Mouse (Mus musculus): ENCODE measurements around the gene Jak1. TPM values are rescaled to one million over a fixed set of nuclear protein-coding genes. Genes with fewer than 3 reads are reported as not detected.
A peak's percentile ranks its signal among the peaks of the same experiment; 100 is the strongest.

Jak1 gene
- polyA plus RNA-seq, 1 experiment from 2014 or later, result 42.3 TPM

DNA sequence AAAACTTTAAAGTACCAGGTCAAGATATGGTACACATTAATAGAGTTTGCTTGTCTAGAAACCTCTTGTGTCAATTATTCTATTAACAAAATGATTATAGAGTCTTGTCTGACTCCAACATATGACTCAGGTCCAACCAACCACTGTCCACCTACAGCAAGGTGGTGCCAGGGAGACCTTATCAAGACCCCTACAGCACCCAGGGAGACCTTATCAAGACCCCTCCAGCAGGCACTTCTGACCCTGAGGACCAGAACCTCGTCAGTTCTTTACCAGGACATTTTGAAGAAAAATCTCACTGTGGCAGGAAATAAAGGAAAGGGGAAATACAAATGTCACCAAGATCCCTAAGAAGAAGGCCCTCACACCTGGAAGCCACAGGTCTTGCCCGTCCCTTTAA lies 18.5 kb downstream of the Jak1 start:
- 81% methylated on average over 2 of the region's 2 CpGs for WGBS
- H3K9me3 ChIP-seq (replicated peaks), result no peaks in the 10 kb centered on the region
- no peaks in the 10 kb centered on the region for H3K4me1 ChIP-seq
- no peaks in the 10 kb centered on the region for H3K36me3 ChIP-seq
- no peak overlapping the region for H3K4me3 ChIP-seq
- no peaks in the 10 kb centered on the region for H3K27me3 ChIP-seq (ENCODE audit: low read depth, poor library complexity, severe bottlenecking)
- no peak overlapping the region for H3K27ac ChIP-seq (replicated peaks)
- DNase-seq (ENCODE audit: low spot score), result no peak

DNA sequence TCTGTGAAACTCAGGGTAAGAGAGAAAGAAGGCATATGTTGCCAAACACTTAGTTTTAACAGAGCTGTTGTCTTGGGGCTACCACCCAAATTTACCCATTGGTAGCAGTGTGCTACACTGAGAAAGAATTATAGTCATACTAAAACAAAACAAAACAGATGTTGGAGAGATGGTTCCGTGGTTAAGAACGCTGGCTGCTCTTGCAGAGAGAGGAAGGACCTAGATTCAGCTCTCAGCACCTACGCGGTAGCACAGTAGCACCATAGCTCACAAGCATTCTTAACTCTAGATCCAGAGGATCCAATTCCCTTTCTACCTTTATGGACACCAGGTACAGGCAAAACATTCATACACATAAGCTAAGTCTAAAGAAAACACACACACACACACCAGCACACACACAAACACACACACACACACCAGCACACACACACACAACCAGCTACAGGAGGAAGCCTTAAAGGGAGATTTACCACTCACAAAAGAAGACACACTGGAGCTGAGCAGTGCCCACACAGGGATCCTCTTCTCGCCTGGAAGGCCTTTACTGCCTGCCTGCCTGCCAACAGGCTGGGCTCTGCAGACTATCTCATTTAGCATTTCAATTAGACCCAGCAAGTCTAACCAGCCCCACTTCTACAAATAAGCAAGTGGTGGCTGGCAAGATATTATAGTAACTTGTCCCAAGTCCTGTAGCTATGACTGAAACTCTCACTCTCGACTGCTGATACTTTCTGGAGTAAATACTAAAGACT lies 20.6 kb downstream of the Jak1 start:
- Histone ChIP-seq H3K9me3 (replicated peaks) (no peaks in the 10 kb centered on the region), H3K27ac (replicated peaks) (no peak overlapping the region), H3K4me1 (0 out of 2 replicates have a peak, but pooled peaks cover 5% of the 10 kb centered on the region), H3K4me3 (no peak overlapping the region), H3K36me3 (no peaks in the 10 kb centered on the region), H3K27me3 (ENCODE audit: low read depth, poor library complexity, severe bottlenecking) (no peaks in the 10 kb centered on the region)
- WGBS, result 75% methylated on average over 6 of the region's 6 CpGs
- no peak for DNase-seq (ENCODE audit: low spot score)

DNA sequence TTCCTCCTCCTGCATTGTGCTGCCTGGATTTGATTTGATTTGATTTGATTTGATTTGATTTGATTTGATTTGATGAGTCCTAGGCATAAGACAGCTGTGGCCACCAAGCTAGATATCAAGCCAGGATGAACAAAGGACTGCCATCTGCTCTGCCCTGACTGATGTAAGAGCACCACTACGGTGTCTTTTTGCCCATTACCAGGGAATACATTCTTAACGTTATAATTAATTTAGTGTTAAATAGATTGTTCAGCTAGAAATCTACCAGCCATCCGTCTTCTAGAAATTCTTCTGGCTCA lies 24.3 kb downstream of the Jak1 start:
- 0 out of 2 replicates have a peak, but pooled peaks cover 5% of the 10 kb centered on the region for H3K4me1 ChIP-seq
- H3K27ac ChIP-seq (replicated peaks), result no peak overlapping the region; the same call in 1 of the 2 replicates
- H3K36me3 ChIP-seq, result no peaks in the 10 kb centered on the region
- no peaks in the 10 kb centered on the region for H3K27me3 ChIP-seq (ENCODE audit: low read depth, poor library complexity, severe bottlenecking)
- 96% methylated on average over 3 of the region's 3 CpGs for WGBS
- H3K4me3 ChIP-seq, result no peak overlapping the region
- no peak for DNase-seq (ENCODE audit: low spot score)
- H3K9me3 ChIP-seq (replicated peaks), result no peaks in the 10 kb centered on the region

DNA sequence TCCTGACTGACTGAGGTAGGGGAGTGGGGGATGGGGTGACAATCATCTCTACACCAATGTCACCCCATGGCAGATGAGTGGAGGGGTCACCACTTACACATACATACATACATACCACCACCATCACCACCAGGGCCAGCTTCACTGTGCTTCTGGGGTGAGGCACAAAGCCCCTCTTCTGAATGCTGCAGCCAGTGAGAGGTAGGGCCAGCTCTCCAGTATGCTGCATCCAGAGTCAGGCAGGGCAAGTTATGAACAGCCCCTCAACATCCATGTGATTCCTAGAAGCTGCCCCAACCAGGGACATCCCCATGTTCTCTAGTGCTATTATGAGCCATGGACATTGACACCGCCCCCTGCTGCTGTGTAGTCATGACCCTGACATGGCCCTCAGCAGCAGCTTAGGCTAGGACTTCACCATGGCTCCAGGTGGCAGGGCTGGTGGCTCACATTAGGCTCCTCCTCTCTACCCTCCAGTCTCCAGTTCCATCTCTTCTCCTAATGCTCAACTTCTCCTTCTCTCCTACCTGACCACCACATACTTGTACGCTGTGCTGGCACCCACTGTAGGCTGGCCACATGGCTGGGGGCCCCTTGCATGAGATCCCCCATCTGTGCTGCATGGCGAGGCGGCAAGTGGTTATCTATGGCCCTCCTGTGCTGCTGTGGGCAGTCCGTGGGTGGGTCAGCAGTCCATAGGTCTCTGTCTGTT lies 24.8 kb downstream of the Jak1 start:
- H3K4me1 ChIP-seq, result 0 out of 2 replicates have a peak, but pooled peaks cover 5% of the 10 kb centered on the region
- H3K36me3 ChIP-seq, result no peaks in the 10 kb centered on the region
- H3K27me3 ChIP-seq (ENCODE audit: low read depth, poor library complexity, severe bottlenecking), result no peaks in the 10 kb centered on the region
- DNase-seq (ENCODE audit: low spot score), result no peak
- H3K4me3 ChIP-seq, result no peak overlapping the region
- peak overlapping the region; percentile 28; the same call in 1 of the 2 replicates for H3K27ac ChIP-seq (replicated peaks)
- no peaks in the 10 kb centered on the region for H3K9me3 ChIP-seq (replicated peaks)
- WGBS, result 90% methylated on average over 5 of the region's 5 CpGs

DNA sequence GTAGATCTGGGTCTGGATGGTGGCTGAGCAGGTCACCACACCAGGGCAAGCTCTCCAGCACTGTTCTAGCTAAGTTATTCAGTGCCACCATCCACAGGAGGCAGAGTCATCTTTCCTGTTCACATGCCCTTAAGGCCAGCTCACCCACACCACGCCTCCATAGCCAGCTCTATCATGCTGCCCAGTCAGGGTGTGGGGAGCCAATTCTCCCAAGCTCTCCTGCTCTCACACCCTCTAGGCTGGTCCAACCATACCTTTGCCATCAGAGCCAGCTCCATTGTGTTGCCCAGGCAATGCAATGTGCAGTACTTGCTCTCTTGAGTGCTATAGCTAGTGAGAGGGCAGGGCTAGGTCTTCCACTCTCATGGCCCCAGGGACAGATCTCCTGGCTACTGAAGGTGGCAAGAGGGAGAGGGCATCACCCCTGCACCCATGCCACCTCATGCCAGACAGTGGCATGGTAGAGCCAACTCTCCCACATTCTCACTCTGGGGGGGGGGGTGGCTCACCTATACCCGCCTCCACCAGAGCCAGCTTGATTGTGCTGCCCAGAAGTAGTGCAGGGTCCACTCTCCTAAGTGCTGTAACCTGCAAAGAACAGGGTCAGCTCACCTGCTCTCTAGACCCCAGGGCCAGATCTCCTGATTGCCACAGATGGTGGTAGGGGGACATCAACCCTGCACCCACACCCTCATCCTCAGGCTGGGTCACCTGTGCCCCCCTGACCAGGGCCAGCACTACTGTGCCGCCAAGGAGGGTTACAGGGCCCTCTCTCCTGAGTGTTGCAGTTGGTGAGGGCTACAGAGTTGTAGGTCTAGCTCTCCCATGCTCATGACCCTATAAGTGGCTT lies 25.5 kb downstream of the Jak1 start:
- H3K4me1 ChIP-seq, result 0 out of 2 replicates have a peak, but pooled peaks cover 5% of the 10 kb centered on the region
- no peaks in the 10 kb centered on the region for H3K9me3 ChIP-seq (replicated peaks)
- no peak for DNase-seq (ENCODE audit: low spot score)
- no peak overlapping the region for H3K27ac ChIP-seq (replicated peaks)
- H3K27me3 ChIP-seq (ENCODE audit: low read depth, poor library complexity, severe bottlenecking), result no peaks in the 10 kb centered on the region
- no peaks in the 10 kb centered on the region for H3K36me3 ChIP-seq
- WGBS, result 85% methylated on average over 3 of the region's 3 CpGs
- H3K4me3 ChIP-seq, result no peak overlapping the region

DNA sequence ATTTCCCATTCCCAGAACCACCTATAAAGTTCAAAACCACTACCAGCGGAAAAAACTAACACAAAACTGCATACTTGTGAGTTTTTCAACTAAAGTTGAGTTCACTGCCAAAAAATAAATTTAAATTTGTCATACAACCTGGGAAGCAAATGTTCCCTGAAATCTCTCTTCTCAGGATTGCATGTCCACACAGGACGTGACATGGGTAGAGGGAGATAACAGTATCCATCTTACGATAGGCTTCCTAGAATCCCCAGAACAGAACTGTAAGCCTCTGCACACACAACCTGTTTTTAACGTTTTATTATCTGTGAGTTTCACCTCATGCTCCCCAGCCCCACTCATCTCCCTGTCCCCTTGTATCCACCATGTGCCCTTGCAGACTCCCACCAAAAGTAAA lies 26.5 kb downstream of the Jak1 start:
- no peak for DNase-seq (ENCODE audit: low spot score)
- Histone ChIP-seq H3K36me3 (no peaks in the 10 kb centered on the region), H3K27me3 (ENCODE audit: low read depth, poor library complexity, severe bottlenecking) (no peaks in the 10 kb centered on the region), H3K4me1 (0 out of 2 replicates have a peak, but pooled peaks cover 5% of the 10 kb centered on the region), H3K4me3 (no peak overlapping the region), H3K27ac (replicated peaks) (no peak overlapping the region), H3K9me3 (replicated peaks) (no peaks in the 10 kb centered on the region)
- 90% methylated on average over 4 of the region's 4 CpGs for WGBS

DNA sequence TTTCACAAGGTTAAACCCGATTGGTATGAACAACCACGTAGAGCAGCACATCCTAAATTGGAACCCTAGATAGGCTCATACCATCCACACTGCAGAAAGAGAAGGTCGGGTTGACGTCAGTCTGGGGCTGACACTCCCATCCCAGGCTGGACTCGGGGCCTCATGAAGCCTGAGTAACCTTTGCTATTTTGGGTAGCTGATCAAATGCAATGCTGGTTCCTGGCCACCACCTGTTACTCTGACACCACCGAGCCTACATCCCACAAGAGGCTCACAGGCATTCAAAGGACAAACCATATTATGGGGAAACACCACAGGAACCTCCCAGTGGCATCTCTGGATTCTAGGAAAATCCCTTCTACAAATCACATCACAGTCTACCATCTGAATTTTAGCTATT lies 28.3 kb downstream of the Jak1 start:
- Histone ChIP-seq H3K27me3 (ENCODE audit: low read depth, poor library complexity, severe bottlenecking) (no peaks in the 10 kb centered on the region), H3K4me3 (no peak overlapping the region), H3K27ac (replicated peaks) (no peak overlapping the region), H3K36me3 (no peaks in the 10 kb centered on the region), H3K9me3 (replicated peaks) (no peaks in the 10 kb centered on the region), H3K4me1 (0 out of 2 replicates have a peak, but pooled peaks cover 5% of the 10 kb centered on the region)
- no peak for DNase-seq (ENCODE audit: low spot score)
- WGBS, result 87% methylated on average over 6 of the region's 6 CpGs

DNA sequence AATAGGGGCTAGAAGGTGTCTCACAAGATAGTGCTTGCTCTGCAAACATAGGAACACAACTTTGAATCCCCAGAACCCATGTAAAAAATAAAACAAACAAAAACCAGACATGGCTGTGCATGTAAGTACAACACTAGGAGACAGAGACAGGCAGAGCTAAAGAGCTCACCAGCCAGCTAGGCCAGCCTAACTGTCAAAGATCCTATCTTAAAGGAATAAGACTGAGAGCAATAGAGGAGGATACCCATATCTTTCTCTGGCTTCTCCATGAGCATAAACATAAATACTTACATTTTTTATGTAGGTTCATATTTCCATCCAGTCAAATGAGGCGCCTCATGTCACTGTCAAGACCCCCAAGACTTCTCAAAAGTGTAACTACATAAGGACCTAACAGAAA lies 29.1 kb downstream of the Jak1 start:
- Histone ChIP-seq H3K9me3 (replicated peaks) (no peaks in the 10 kb centered on the region), H3K27me3 (ENCODE audit: low read depth, poor library complexity, severe bottlenecking) (no peaks in the 10 kb centered on the region), H3K36me3 (no peaks in the 10 kb centered on the region), H3K27ac (replicated peaks) (no peak overlapping the region), H3K4me3 (no peak overlapping the region), H3K4me1 (0 out of 2 replicates have a peak, but pooled peaks cover 5% of the 10 kb centered on the region)
- 97% methylated on average over 1 of the region's 1 CpGs for WGBS
- DNase-seq (ENCODE audit: low spot score), result no peak

DNA sequence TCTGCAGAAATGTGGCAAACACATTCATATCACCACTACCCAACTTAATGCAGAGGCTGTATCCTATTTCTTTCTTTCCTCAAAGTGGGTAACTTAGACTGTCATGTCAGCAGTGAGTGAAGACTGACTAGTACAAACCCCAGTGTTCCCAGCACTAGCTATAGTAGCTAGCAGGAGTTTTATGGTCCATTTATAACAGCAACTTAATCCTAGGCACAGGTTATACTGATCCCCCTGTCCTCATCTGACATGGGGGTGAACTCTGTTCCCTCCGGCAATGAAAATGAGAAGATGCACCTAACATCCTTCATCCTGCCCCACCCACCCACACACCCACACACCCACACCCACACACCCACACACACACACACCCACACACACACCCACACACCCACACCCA lies 30.3 kb downstream of the Jak1 start:
- no peaks in the 10 kb centered on the region for H3K36me3 ChIP-seq
- no peaks in the 10 kb centered on the region for H3K9me3 ChIP-seq (replicated peaks)
- H3K4me3 ChIP-seq, result no peak overlapping the region
- 93% methylated on average over 1 of the region's 1 CpGs for WGBS
- H3K27me3 ChIP-seq (ENCODE audit: low read depth, poor library complexity, severe bottlenecking), result no peaks in the 10 kb centered on the region
- DNase-seq (ENCODE audit: low spot score), result no peak
- no peaks in the 10 kb centered on the region for H3K4me1 ChIP-seq
- no peak overlapping the region for H3K27ac ChIP-seq (replicated peaks)

DNA sequence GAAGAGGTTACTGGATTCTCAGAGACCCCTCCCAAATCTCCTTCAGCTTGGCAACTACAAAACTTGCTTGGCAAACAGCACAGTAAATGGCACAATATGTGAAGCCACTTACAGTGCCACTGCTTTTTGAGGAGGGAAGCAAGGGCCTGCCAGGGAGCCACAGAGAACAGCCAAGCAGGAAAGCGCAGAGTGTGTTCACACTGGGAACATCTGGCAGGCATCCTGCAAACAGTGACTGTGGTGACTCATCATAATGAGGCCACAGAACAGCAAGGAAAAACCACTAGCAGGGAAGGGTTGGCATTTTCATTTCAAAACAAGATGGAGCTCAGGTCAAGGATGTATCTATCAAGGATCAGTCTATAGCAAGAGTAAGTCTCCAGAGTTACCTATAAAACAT lies 30.8 kb downstream of the Jak1 start:
- H3K27ac ChIP-seq (replicated peaks), result no peak overlapping the region
- no peaks in the 10 kb centered on the region for H3K27me3 ChIP-seq (ENCODE audit: low read depth, poor library complexity, severe bottlenecking)
- H3K9me3 ChIP-seq (replicated peaks), result no peaks in the 10 kb centered on the region
- H3K4me1 ChIP-seq, result no peaks in the 10 kb centered on the region
- no peaks in the 10 kb centered on the region for H3K36me3 ChIP-seq
- no peak overlapping the region for H3K4me3 ChIP-seq
- WGBS, result 76% methylated on average over 1 of the region's 1 CpGs
- DNase-seq (ENCODE audit: low spot score), result no peak

DNA sequence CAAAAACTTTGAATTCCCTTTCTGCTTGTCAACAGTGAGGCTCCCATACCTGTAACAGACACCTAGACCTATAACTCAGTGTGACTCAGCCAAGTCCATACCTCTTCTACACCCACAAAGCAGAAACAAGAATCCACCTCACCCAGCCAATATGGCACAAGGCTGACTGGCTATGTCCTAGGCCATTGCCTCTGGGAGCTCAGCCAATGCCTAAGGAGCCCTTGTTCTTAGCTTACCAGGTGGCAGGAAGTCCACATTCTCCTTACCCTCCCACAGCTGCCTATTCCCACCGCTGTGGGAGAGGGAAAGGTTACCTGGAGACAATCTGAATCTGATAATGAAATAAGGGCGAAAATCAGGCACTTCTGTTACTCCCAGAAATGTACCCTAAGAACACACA lies 34.5 kb downstream of the Jak1 start:
- Histone ChIP-seq H3K36me3 (no peaks in the 10 kb centered on the region), H3K4me1 (no peaks in the 10 kb centered on the region), H3K27me3 (ENCODE audit: low read depth, poor library complexity, severe bottlenecking) (no peaks in the 10 kb centered on the region), H3K9me3 (replicated peaks) (no peaks in the 10 kb centered on the region; the same call in 1 of the 2 replicates), H3K4me3 (no peak overlapping the region), H3K27ac (replicated peaks) (no peak overlapping the region)
- DNase-seq (ENCODE audit: low spot score), result no peak
- 82% methylated on average over 2 of the region's 2 CpGs for WGBS

DNA sequence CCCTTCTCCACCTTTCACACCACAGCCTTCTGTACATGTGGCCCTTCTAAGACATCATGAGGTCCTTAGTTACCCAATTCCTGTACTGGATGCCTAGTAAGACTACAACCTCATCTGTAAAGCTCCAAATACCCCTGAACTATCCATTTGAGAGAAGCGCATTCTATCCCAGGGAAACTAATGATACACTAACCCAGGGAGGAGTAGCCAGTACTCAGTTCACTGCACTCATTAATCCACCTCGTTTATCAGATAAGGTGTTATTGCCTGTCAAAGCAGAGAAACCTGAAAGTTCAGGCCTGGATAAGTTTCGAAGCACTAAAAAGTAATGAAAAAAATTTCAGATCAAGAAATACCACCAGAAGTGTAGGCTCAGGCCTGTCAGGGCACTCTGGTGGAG lies 37.7 kb downstream of the Jak1 start:
- Histone ChIP-seq H3K27me3 (ENCODE audit: low read depth, poor library complexity, severe bottlenecking) (no peaks in the 10 kb centered on the region), H3K9me3 (replicated peaks) (no peaks in the 10 kb centered on the region; the same call in 1 of the 2 replicates), H3K4me3 (no peak overlapping the region), H3K4me1 (no peaks in the 10 kb centered on the region), H3K36me3 (no peaks in the 10 kb centered on the region), H3K27ac (replicated peaks) (no peak overlapping the region)
- no peak for DNase-seq (ENCODE audit: low spot score)
- 88% methylated on average over 3 of the region's 3 CpGs for WGBS

Measured in midbrain, embryonic 10.5 days (tissue).